Mouse (Mus musculus) lung, postnatal 4 days (tissue): ENCODE measurements around the gene Cradd.

ENCODE experiments used
- DNase-seq, 2 experiments: peaks; one replicate each; pipeline ENCODE4 v3.0.0; 2021

Gene Cradd

GRCm38 (mm10) chr10:95332596-95332995 is 8.7 kb upstream of the Cradd start:
- no peak for DNase-seq

DNA sequence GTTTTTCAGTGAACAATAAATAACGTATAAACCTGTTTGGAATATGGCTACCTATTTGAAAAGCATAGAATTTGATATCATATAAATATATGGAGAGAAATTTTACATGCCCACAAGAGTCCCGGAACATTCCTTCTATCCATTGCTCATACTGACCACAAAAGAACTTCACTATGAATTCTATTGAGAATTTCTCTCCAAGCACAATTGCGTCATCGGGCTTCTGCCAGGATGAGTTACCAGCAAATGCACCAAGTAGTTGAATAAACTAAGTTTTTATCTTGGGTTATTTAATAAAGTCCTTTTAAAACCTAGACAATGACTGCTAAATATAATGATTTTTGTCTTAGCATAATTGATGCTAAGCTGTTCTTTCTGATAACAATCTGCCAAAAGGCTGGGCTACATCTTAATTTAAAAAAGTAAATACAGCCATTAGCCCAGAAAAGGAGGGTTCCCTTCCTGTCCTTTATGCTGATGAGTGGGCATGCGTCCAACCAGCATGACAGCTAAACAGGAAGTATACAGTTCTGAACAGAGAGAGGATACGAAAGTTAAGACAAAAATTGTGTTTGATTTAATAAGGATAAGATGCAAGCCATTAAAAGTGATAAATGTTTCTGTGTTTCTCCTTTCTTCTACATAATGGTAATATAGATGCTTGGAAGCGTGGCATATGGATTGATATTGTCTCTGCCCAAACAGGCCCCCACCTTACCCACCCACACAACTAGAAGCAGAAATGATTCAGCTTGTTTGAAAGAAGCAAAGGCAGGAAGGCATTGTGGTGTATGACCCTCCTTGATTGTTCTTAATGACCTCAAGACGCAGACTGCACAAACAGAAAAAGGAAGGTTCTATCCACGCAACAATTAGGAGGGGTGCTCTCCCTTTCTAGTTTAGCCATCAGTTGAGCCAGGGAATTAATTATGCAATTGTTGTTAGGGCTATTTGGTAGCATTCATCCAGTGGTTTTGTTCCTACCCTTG is 6.7 kb upstream of the Cradd start:
- peak; percentile 61 to 64 for DNase-seq

- no peak for DNase-seq
These were observed 6.0 kb upstream of the Cradd start for GRCm38 (mm10) chr10:95329884-95330283.

DNA sequence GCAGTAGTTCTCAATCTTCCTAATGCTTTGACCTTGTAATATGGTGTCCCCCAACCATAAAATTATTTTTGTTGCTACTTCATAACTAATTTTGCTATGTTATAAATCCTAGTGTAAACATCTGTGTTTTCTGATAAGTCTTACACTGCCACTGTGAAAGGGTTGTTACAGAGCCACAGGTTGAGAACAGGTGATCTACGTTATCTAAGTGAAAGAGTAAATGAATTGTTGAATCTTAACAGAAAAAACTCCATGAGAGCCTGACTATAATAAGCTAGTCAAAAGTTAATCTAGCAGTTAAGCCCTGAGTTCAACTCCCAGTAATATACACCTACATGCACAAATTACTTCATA is 322 bp upstream of the Cradd start:
- no peak for DNase-seq

- peak; percentile 57 to 71 for DNase-seq
These were observed 1.6 kb downstream of the Cradd start for GRCm38 (mm10) chr10:95322076-95323070.

DNA sequence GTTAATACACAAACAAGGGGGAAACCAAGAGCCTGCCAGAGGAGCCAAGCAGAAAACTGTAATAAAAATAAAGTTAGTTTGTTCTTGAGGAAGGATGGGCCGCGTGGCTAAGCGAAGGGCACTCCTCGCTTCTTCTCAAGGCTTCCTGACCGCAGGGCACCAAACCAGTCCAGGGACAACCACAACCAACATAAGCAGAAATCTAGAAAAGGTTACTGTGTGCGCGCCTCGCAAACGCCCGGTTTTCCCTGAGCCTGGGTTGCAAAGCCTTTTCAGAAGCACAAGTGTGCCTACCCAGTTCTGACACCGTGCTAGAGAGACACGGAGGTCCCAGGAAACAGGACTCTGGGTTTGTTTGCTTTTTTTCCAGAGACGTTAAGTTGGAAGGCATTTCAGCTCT is 4.9 kb downstream of the Cradd start:
- no peak for DNase-seq

DNA sequence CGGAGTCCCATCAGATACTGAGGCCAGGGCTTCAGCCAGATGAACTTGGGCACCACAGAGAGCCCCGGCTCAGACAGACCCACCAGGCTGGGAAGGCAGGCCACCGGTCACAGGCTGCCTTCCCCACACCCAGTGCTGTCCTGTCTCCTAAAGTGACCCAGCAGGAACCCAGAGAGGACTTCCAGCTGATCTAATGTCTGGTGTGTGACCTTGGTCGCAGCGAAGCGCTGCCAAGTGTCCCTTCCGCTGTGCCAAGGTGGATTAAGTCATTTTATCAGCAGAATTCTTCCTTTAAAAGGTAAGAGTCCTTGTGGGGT is 5.6 kb downstream of the Cradd start:
- no peak for DNase-seq

- DNase-seq: no peak
These were observed 6.1 kb downstream of the Cradd start for GRCm38 (mm10) chr10:95317581-95318391.

DNA sequence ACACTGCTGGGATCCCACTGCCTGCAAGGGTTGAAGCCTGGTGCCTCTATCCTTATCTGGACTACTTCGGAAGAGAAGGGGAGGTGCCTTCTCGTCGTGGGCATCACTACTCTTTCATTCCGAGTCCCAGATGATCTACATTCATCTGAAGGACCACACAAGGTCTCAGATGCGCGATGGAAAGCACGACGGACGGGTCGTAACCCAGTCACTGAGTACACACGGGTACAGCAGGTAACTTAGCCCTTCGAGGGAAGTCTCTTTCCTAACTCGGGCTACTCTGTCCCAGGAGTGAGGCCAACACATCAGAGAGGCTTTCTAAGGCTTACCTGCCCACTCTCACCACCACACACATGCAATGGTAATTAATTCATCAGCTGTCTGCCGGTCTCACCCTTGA is 6.8 kb downstream of the Cradd start:
- DNase-seq: no peak

- DNase-seq: no peak
These were observed 7.3 kb downstream of the Cradd start for GRCm38 (mm10) chr10:95316675-95317074.

GRCm38 (mm10) chr10:95315801-95316474 is 8.0 kb downstream of the Cradd start:
- DNase-seq: no peak

- no peak for DNase-seq
These were observed 8.6 kb downstream of the Cradd start for GRCm38 (mm10) chr10:95315321-95315720.

- DNase-seq: no peak
These were observed 9.9 kb downstream of the Cradd start for GRCm38 (mm10) chr10:95314019-95314418.

- no peak for DNase-seq
These were observed 10.4 kb downstream of the Cradd start for GRCm38 (mm10) chr10:95313524-95313923.

DNA sequence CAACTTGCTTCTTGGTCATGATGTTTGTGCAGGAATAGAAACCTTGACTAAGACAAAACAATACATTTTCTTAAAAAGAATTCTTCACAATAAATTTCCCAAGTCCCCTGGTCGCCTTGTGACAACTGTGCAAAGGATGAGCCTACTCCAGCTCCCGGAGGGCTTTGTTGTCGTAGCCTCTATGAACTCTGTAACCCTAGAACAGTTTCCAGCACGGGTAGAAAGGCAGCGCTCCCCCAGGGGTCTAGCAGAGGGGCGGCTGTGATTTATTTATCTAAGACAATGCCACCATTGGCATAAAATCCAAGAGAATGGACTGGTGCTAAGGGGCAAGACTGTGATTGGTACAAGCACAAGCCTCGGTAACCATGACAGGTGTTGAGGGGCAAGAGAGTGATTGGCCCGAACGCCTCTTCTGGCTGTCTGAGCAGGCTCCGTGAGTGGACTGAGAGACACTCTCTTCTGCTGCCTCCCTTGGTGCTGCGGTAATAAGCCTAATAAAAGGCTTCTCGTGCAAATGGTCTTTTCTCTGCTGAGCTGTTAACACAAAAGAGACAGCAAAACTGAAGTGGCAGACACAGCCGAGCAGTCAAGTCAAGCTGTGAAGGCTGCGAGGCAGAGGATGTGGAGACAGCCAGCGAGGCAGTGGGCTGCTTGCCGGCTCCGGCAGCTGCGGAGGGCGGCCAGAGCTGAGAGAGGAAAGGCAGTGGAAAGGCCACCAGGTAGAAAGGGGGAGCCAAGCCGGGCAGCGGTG is 13.1 kb downstream of the Cradd start:
- DNase-seq: no peak

DNA sequence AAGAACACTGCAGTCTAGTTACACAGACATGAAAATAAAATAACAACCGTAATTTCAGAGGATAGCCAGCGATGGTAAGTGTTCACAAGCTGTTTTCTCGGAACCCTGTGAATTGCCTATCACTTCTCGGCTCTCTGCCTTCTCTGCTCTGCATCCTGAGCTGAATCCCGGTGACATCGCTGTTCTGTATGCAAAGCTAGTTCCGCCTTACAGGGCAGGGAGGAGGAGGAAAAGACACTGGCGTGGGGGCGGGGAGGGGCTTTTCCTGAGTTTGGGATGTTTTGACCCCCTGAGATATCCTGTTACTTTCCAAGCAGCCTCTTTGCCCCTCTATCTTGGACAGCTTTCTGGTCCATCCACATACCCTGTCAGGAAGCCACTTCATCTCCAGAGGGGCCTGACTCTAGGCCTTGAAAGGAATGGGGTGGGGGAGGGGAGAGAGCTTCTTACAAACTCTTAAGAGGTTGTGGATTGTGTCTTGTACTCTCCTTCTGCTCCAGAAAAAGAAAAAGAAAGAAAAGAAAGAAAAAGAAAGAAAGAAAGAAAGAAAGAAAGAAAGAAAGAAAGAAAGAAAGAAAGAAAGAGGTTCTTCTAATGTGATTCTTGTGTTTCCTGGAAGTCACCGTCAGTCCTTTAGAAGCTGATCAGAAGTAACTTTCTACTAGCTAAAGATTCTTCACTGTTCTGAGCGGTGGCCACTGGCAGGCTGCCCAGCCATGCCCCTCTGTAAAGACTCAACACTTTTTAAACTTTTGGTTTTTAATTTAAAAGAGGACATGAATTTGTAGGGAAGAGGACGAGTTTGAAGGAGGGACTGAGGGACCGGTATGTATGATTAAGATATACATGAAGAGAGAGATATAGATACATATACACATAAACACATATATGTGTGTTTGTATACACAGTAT is 14.3 kb downstream of the Cradd start:
- no peak for DNase-seq

GRCm38 (mm10) chr10:95308991-95309390 is 14.9 kb downstream of the Cradd start:
- no peak for DNase-seq

- no peak for DNase-seq
These were observed 16.0 kb downstream of the Cradd start for GRCm38 (mm10) chr10:95307916-95308315.

- DNase-seq: peak; percentile 52 to 67
These were observed 16.9 kb downstream of the Cradd start for GRCm38 (mm10) chr10:95306824-95307552.

- DNase-seq: no peak
These were observed 19.7 kb downstream of the Cradd start for GRCm38 (mm10) chr10:95304240-95304639.
